Mouse (Mus musculus) limb, embryonic 10.5 days (tissue): ENCODE results near the gene Trex1. TPM values are rescaled to one million over a fixed set of nuclear protein-coding genes. Genes with fewer than 3 reads are reported as not detected.

Source experiments
- DNase-seq: peaks from one replicate; pipeline ENCODE4 v3.0.0-alpha.2; 2017; ENCODE audit warnings: low spot score
- H3K27ac ChIP-seq: fragments of 300-500 bp; sonication (generic); 2 replicates; pipeline ENCODE4 v1.5.1; 2016; ENCODE audit warnings: mild to moderate bottlenecking
- H3K27me3 ChIP-seq: fragments of 300-500 bp; sonication (generic); 2 replicates; pipeline ENCODE4 v1.6.1; 2016; ENCODE audit warnings: low read depth, mild to moderate bottlenecking; ENCODE audit not compliant: poor library complexity, severe bottlenecking
- H3K36me3 ChIP-seq: fragments of 300-500 bp; sonication (generic); 2 replicates; pipeline ENCODE4 v1.6.1; 2016; ENCODE audit warnings: mild to moderate bottlenecking, moderate library complexity
- H3K4me1 ChIP-seq: fragments of 300-500 bp; sonication (generic); 2 replicates; pipeline ENCODE4 v1.6.1; 2016
- H3K4me3 ChIP-seq: fragments of 300-500 bp; sonication (generic); 2 replicates; pipeline ENCODE4 v1.5.1; 2016; ENCODE audit warnings: mild to moderate bottlenecking, moderate library complexity
- H3K9me3 ChIP-seq: fragments of 300-500 bp; sonication (generic); replicated peaks from 2 replicates; pipeline ENCODE4 v1.6.1; 2016; ENCODE audit warnings: mild to moderate bottlenecking
- WGBS: fragments of 180-500 bp; shearing (Covaris S2); methylation state at CpG from one replicate; pipeline ENCODE4 v1.1.7; 2016; 5-methylcytosine and 5-hydroxymethylcytosine counted together
- polyA plus RNA-seq: library from polyadenylated mRNA; unstranded; fragments of >200 nt; fragmentation: Nextera tagmentation; extraction: Ambion mirVana; gene quantifications from 2 replicates; pipeline ENCODE4 v1.2.1, GENCODE M21; 2016

The Trex1 gene
- 7.5 and 9.4 TPM in 2 replicates for polyA plus RNA-seq

- no peaks in the 10 kb centered on the region for H3K27me3 ChIP-seq
- no peaks in the 10 kb centered on the region for H3K9me3 ChIP-seq
- H3K27ac ChIP-seq: peak within 1 kb of the TSS; percentile 84
- DNase-seq: peak; percentile 89
- 28% methylated on average over 15 of the region's 15 CpGs for WGBS
- H3K4me3 ChIP-seq: peak within 1 kb of the TSS; percentile 39
- H3K4me1 ChIP-seq: peaks cover 29% of the 10 kb centered on the region
- H3K36me3 ChIP-seq: peaks cover 86% of the 10 kb centered on the region
Observed at GRCm38 (mm10) chr9:109059136-109059903, at the start of gene Trex1. Trex1 (minus strand) TSS chr9:109059734.

GRCm38 (mm10) chr9:109107341-109107740, 47.8 kb upstream of the Trex1 start:
- H3K4me1 ChIP-seq: peaks cover 28% of the 10 kb centered on the region
- H3K4me3 ChIP-seq: no peak overlapping the region
- no peak for DNase-seq
- H3K36me3 ChIP-seq: peaks cover 100% of the 10 kb centered on the region
- 0 out of 2 replicates have a peak, but pooled peaks cover 5% of the 10 kb centered on the region for H3K27me3 ChIP-seq
- 68% methylated on average over 6 of the region's 6 CpGs for WGBS
- H3K27ac ChIP-seq: no peak overlapping the region
- no peaks in the 10 kb centered on the region for H3K9me3 ChIP-seq

- H3K36me3 ChIP-seq: peaks cover 100% of the 10 kb centered on the region
- WGBS: 93% methylated on average over 12 of the region's 12 CpGs
- no peak overlapping the region for H3K27ac ChIP-seq
- DNase-seq: no peak
- H3K4me3 ChIP-seq: no peak overlapping the region
- H3K9me3 ChIP-seq: no peaks in the 10 kb centered on the region
- 0 out of 2 replicates have a peak, but pooled peaks cover 5% of the 10 kb centered on the region for H3K27me3 ChIP-seq
- H3K4me1 ChIP-seq: peaks cover 28% of the 10 kb centered on the region
Observed at GRCm38 (mm10) chr9:109105648-109106047, 46.1 kb upstream of the Trex1 start.

GRCm38 (mm10) chr9:109105011-109105410, 45.5 kb upstream of the Trex1 start:
- H3K27me3 ChIP-seq: 0 out of 2 replicates have a peak, but pooled peaks cover 5% of the 10 kb centered on the region
- no peaks in the 10 kb centered on the region for H3K9me3 ChIP-seq
- H3K4me1 ChIP-seq: peaks cover 28% of the 10 kb centered on the region
- no peak for DNase-seq
- H3K36me3 ChIP-seq: peaks cover 100% of the 10 kb centered on the region
- 83% methylated on average over 12 of the region's 12 CpGs for WGBS
- no peak overlapping the region for H3K27ac ChIP-seq
- H3K4me3 ChIP-seq: no peak overlapping the region

- Histone ChIP-seq H3K4me3 (no peak overlapping the region), H3K27me3 (no peaks in the 10 kb centered on the region), H3K27ac (no peak overlapping the region), H3K36me3 (peaks cover 100% of the 10 kb centered on the region), H3K4me1 (peaks cover 30% of the 10 kb centered on the region), H3K9me3 (no peaks in the 10 kb centered on the region)
- 94% methylated on average over 9 of the region's 9 CpGs for WGBS
- no peak for DNase-seq
Observed at GRCm38 (mm10) chr9:109104083-109104482, 44.5 kb upstream of the Trex1 start.

GRCm38 (mm10) chr9:109103250-109103649, 43.7 kb upstream of the Trex1 start:
- H3K27ac ChIP-seq: no peak overlapping the region
- WGBS: 85% methylated on average over 7 of the region's 7 CpGs
- peaks cover 39% of the 10 kb centered on the region for H3K4me1 ChIP-seq
- no peaks in the 10 kb centered on the region for H3K27me3 ChIP-seq
- peaks cover 98% of the 10 kb centered on the region for H3K36me3 ChIP-seq
- H3K4me3 ChIP-seq: no peak overlapping the region
- no peak for DNase-seq
- no peaks in the 10 kb centered on the region for H3K9me3 ChIP-seq

GRCm38 (mm10) chr9:109102541-109102940, 43.0 kb upstream of the Trex1 start:
- Histone ChIP-seq H3K9me3 (no peaks in the 10 kb centered on the region), H3K4me3 (no peak overlapping the region), H3K36me3 (peaks cover 93% of the 10 kb centered on the region), H3K27ac (no peak overlapping the region), H3K27me3 (no peaks in the 10 kb centered on the region), H3K4me1 (peaks cover 41% of the 10 kb centered on the region)
- DNase-seq: no peak
- WGBS: 94% methylated on average over 3 of the region's 3 CpGs

- Histone ChIP-seq H3K27ac (no peak overlapping the region), H3K36me3 (peaks cover 87% of the 10 kb centered on the region), H3K4me3 (no peak overlapping the region), H3K27me3 (no peaks in the 10 kb centered on the region), H3K4me1 (peaks cover 41% of the 10 kb centered on the region), H3K9me3 (no peaks in the 10 kb centered on the region)
- DNase-seq: no peak
- 97% methylated on average over 5 of the region's 5 CpGs for WGBS
Observed at GRCm38 (mm10) chr9:109101933-109102445, 42.5 kb upstream of the Trex1 start.

GRCm38 (mm10) chr9:109100307-109100928, 40.9 kb upstream of the Trex1 start:
- no peak for DNase-seq
- Histone ChIP-seq H3K4me1 (peaks cover 43% of the 10 kb centered on the region), H3K36me3 (peaks cover 71% of the 10 kb centered on the region), H3K27ac (no peak overlapping the region), H3K27me3 (no peaks in the 10 kb centered on the region), H3K4me3 (no peak overlapping the region), H3K9me3 (no peaks in the 10 kb centered on the region)
- 89% methylated on average over 20 of the region's 20 CpGs for WGBS

- H3K36me3 ChIP-seq: peaks cover 57% of the 10 kb centered on the region
- peak overlapping the region; percentile 16; the same call in 1 of the 2 replicates for H3K27ac ChIP-seq
- H3K9me3 ChIP-seq: no peaks in the 10 kb centered on the region
- H3K27me3 ChIP-seq: no peaks in the 10 kb centered on the region
- DNase-seq: no peak
- H3K4me1 ChIP-seq: peaks cover 45% of the 10 kb centered on the region
- H3K4me3 ChIP-seq: no peak overlapping the region
- WGBS: 74% methylated on average over 6 of the region's 6 CpGs
Observed at GRCm38 (mm10) chr9:109098969-109099368, 39.4 kb upstream of the Trex1 start.

- peaks cover 51% of the 10 kb centered on the region for H3K36me3 ChIP-seq
- WGBS: 93% methylated on average over 8 of the region's 8 CpGs
- H3K4me1 ChIP-seq: peaks cover 48% of the 10 kb centered on the region
- DNase-seq: no peak
- H3K27me3 ChIP-seq: no peaks in the 10 kb centered on the region
- H3K9me3 ChIP-seq: no peaks in the 10 kb centered on the region
- H3K4me3 ChIP-seq: no peak overlapping the region
- H3K27ac ChIP-seq: peak overlapping the region; percentile 100; the same call in 1 of the 2 replicates
Observed at GRCm38 (mm10) chr9:109098366-109098765, 38.8 kb upstream of the Trex1 start.

- WGBS: 82% methylated on average over 5 of the region's 5 CpGs
- DNase-seq: no peak
- H3K9me3 ChIP-seq: no peaks in the 10 kb centered on the region
- peak overlapping the region; percentile 81; the same call in 1 of the 2 replicates for H3K4me3 ChIP-seq
- peak overlapping the region; percentile 100 for H3K27ac ChIP-seq
- H3K36me3 ChIP-seq: peaks cover 48% of the 10 kb centered on the region
- H3K4me1 ChIP-seq: peaks cover 53% of the 10 kb centered on the region
- H3K27me3 ChIP-seq: no peaks in the 10 kb centered on the region
Observed at GRCm38 (mm10) chr9:109097831-109098230, 38.3 kb upstream of the Trex1 start.

- no peak for DNase-seq
- 63% methylated on average over 6 of the region's 6 CpGs for WGBS
- H3K36me3 ChIP-seq: peaks cover 46% of the 10 kb centered on the region
Observed at GRCm38 (mm10) chr9:109097291-109097690, 37.8 kb upstream of the Trex1 start.

More at GRCm38 (mm10) chr9:109097291-109097690, 37.8 kb upstream of the Trex1 start:
- Histone ChIP-seq H3K4me1 (peaks cover 58% of the 10 kb centered on the region), H3K27me3 (no peaks in the 10 kb centered on the region), H3K27ac (peak overlapping the region; percentile 100), H3K4me3 (peak overlapping the region; percentile 81), H3K9me3 (no peaks in the 10 kb centered on the region)
